In the genomic region with DNA sequence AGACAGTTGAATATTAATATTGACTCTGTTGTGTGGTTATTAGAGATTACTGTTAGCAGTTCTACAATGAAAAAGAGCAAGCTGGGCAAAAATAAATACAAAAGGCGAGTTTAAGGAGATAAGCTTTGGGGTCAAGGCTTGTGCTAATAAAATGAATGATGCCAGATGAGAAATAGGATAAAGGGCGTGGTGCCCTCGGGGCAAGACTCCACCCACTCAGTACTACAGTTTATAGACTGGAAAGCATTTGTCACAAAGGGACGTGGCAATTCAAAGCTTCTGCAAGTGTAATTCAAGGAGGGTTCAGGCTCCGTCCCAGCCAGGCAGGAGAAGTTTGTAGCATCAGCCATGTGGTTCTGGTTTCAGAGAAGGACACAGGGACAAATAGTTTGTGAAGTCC, we compare ENCODE assay signal across 29 mouse cellular contexts.
"Had no signal": no experiment of that assay in that cellular context is flagged by ENCODE, and none has a peak within 500 bp of the region (broad histone marks: within the 10 kb centered on the region; RNA-seq: fewer than 3 reads in every experiment).

No protein-coding gene starts in this region.

- ATAC-seq: hindbrain, embryonic 16.5 days; inflammation-experienced regulatory T-cells, adult 6 months; intestine, embryonic 16.5 days; liver, postnatal 0 days had no signal

- H3K4me2 ChIP-seq: heart, embryonic 12.5 days; hindbrain, embryonic 12.5 days; hindbrain, embryonic 14.5 days; kidney, embryonic 15.5 days; limb, embryonic 12.5 days; liver, embryonic 11.5 days; liver, embryonic 13.5 days; liver, embryonic 15.5 days had no signal

- H3K27me3 ChIP-seq: heart, embryonic 12.5 days; hindbrain, embryonic 12.5 days; kidney, embryonic 15.5 days; limb, embryonic 12.5 days; liver, embryonic 13.5 days; liver, embryonic 15.5 days had no signal

- H3K9ac ChIP-seq: heart, embryonic 12.5 days; hindbrain, embryonic 12.5 days; hindbrain, embryonic 14.5 days; kidney, embryonic 15.5 days; limb, embryonic 12.5 days; liver, embryonic 13.5 days; liver, embryonic 15.5 days; liver, postnatal 0 days had no signal

- DNase-seq: gastrocnemius, adult 2 months; gastrocnemius, postnatal 10 days; gastrocnemius, postnatal 25 days; heart, adult 2 months; heart, postnatal 10 days; heart, postnatal 4 days; kidney, adult 18-20 months; kidney, adult 9 months; kidney, postnatal 10 days; kidney, postnatal 25 days; kidney, postnatal 4 days; liver; liver, embryonic 13.5 days; liver, postnatal 0 days; lung, adult 2 months had no signal

- H3K27ac ChIP-seq: gastrocnemius, adult 2 months; heart, adult 2 months; hindbrain, embryonic 10.5 days; hindbrain, embryonic 12.5 days; hindbrain, embryonic 14.5 days; kidney, embryonic 15.5 days; layer of hippocampus, adult 2 months; left cerebral cortex, adult 2 months; limb, embryonic 10.5 days; limb, embryonic 12.5 days; liver, embryonic 13.5 days; liver, embryonic 15.5 days had no signal

- H3K4me3 ChIP-seq: gastrocnemius, adult 2 months; heart, adult 2 months; heart, embryonic 12.5 days; hindbrain, embryonic 10.5 days; hindbrain, embryonic 12.5 days; kidney, embryonic 15.5 days; layer of hippocampus, adult 2 months; left cerebral cortex, adult 2 months; limb, embryonic 10.5 days; limb, embryonic 12.5 days; liver, embryonic 13.5 days; liver, embryonic 15.5 days had no signal

- H3K4me1 ChIP-seq: heart, embryonic 12.5 days; hindbrain, embryonic 10.5 days; hindbrain, embryonic 12.5 days; kidney, embryonic 15.5 days; limb, embryonic 12.5 days; liver, embryonic 13.5 days; liver, embryonic 15.5 days had no signal

- H3K36me3 ChIP-seq: heart, embryonic 12.5 days; hindbrain, embryonic 10.5 days; hindbrain, embryonic 12.5 days; kidney, embryonic 15.5 days; limb, embryonic 10.5 days; limb, embryonic 12.5 days; liver, embryonic 13.5 days; liver, embryonic 15.5 days had no signal

- H3K9me3 ChIP-seq: hindbrain, embryonic 12.5 days; kidney, embryonic 15.5 days; limb, embryonic 10.5 days; limb, embryonic 12.5 days; liver, embryonic 13.5 days; liver, embryonic 15.5 days had no signal
